In genomic region chr11:41202228-41202627, GRCm38 (mm10) we compare ENCODE assay signal across 17 mouse cellular contexts.
DNase-seq lines count a peak whose midpoint lies in the region; ATAC-seq and TF ChIP-seq lines count a peak whose summit lies in the region.
"Had no signal": no experiment of that assay in that cellular context is flagged by ENCODE, and none has a peak within 500 bp of the region (broad histone marks: within the 10 kb centered on the region; RNA-seq: fewer than 3 reads in every experiment).

No protein-coding gene starts in this region.

- no peaks in the 10 kb centered on the region for H3K27me3 ChIP-seq in heart, adult 2 months (ENCODE audit: control insufficient read depth, insufficient read depth, low read length)
- H3K27me3 ChIP-seq in heart, embryonic 10.5 days (ENCODE audit: insufficient read depth, poor library complexity, severe bottlenecking), result no peaks in the 10 kb centered on the region
- no peaks in the 10 kb centered on the region for H3K27me3 ChIP-seq in forebrain, postnatal 0 days (ENCODE audit: insufficient read depth, low read length)
- H3K27me3 ChIP-seq: CH12.LX; liver, embryonic 12.5 days had no signal

- ATAC-seq in forebrain, postnatal 0 days, result peak; percentile 47; the same call in 1 of the 2 replicates
- ATAC-seq: hindbrain, embryonic 16.5 days; liver, embryonic 12.5 days had no signal

- no peak overlapping the region for H3K4me2 ChIP-seq in forebrain, postnatal 0 days (ENCODE audit: low read depth)
- H3K4me2 ChIP-seq: heart, embryonic 11.5 days; liver, embryonic 12.5 days had no signal

- no peak for DNase-seq in heart, adult 2 months
- DNase-seq in heart, embryonic 10.5 days (ENCODE audit: low spot score), result no peak
- peak; percentile 4 to 66 for DNase-seq in left cerebral cortex, postnatal 25 days (ENCODE audit: low spot score in 2 of 2)
- no peak for DNase-seq in left cerebral cortex, postnatal 36 days (ENCODE audit: low spot score in 2 of 2)
- peak; percentile 26 for DNase-seq in forebrain, postnatal 0 days
- DNase-seq in urinary bladder, postnatal 25 days (ENCODE audit: low spot score), result no peak
- no peak for DNase-seq in frontal cortex, postnatal 10 days (ENCODE audit: low spot score in 2 of 2)
- DNase-seq: adrenal gland, postnatal 14 days; cerebellum, adult 8-10 months; kidney, postnatal 25 days had no signal

- TF ChIP-seq POLR2A in heart, adult 2 months (IDR thresholded peaks at IDR 0.05; ENCODE audit: insufficient read depth, low read depth, low read length), result no peak
- no peak for TF ChIP-seq POLR2A in cortical plate, adult 2 months (IDR thresholded peaks at IDR 0.05; ENCODE audit: extremely low read depth, insufficient read depth, low read length)

- peak; percentile 35 for TF ChIP-seq CTCF in heart, adult 2 months (IDR thresholded peaks at IDR 0.05)
- 0 out of 2 replicates have a peak, but pooled peaks have one; percentile 4 for TF ChIP-seq CTCF in cortical plate, adult 2 months (IDR thresholded peaks at IDR 0.05; ENCODE audit: extremely low read depth, insufficient read depth, low read length)
- TF ChIP-seq CTCF in forebrain, postnatal 0 days (IDR thresholded peaks at IDR 0.05; ENCODE audit: low read depth), result peak; percentile 62

- no peaks in the 10 kb centered on the region for H3K4me1 ChIP-seq in heart, adult 2 months (ENCODE audit: control insufficient read depth, insufficient read depth, low read length)
- no peaks in the 10 kb centered on the region for H3K4me1 ChIP-seq in heart, embryonic 10.5 days
- no peaks in the 10 kb centered on the region for H3K4me1 ChIP-seq in cortical plate, adult 2 months (ENCODE audit: control insufficient read depth, insufficient read depth, low read length)
- no peaks in the 10 kb centered on the region for H3K4me1 ChIP-seq in forebrain, postnatal 0 days (ENCODE audit: insufficient read depth)
- H3K4me1 ChIP-seq: liver, embryonic 12.5 days had no signal

- TF ChIP-seq EP300 in heart, adult 2 months (IDR thresholded peaks at IDR 0.05; ENCODE audit: insufficient read depth, low read depth, low read length), result no peak

- no peak overlapping the region for H3K4me3 ChIP-seq in heart, adult 2 months
- no peak overlapping the region for H3K4me3 ChIP-seq in heart, embryonic 10.5 days
- no peak overlapping the region for H3K4me3 ChIP-seq in cortical plate, adult 2 months (ENCODE audit: insufficient read depth, low read length)
- no peak overlapping the region for H3K4me3 ChIP-seq in forebrain, postnatal 0 days (ENCODE audit: low read depth, low read length)
- H3K4me3 ChIP-seq: liver, embryonic 12.5 days; myocyte had no signal

- intact Hi-C loops in heart, adult 2 months (cut with DNase I), result no loop called here
- intact Hi-C loops in left cerebral cortex, postnatal 25 days (cut with DNase I), result loop anchor here (10.0 kb wide), 1 partner anchor 1223 kb away; no protein-coding TSS in a partner anchor
- intact Hi-C loops in left cerebral cortex, postnatal 36 days (cut with DNase I), result loop anchor here (10.0 kb wide), 1 partner anchor 973 kb away; no protein-coding TSS in a partner anchor

- no peaks in the 10 kb centered on the region for H3K9me3 ChIP-seq in heart, embryonic 10.5 days
- no peaks in the 10 kb centered on the region for H3K9me3 ChIP-seq in forebrain, postnatal 0 days (ENCODE audit: low read length)
- H3K9me3 ChIP-seq: liver, embryonic 12.5 days had no signal

- H3K9ac ChIP-seq in heart, adult 2 months (ENCODE audit: low read depth, low read length), result no peak overlapping the region
- H3K9ac ChIP-seq in forebrain, postnatal 0 days, result no peak overlapping the region
- H3K9ac ChIP-seq: liver, embryonic 12.5 days had no signal

- no peaks in the 10 kb centered on the region for H3K79me2 ChIP-seq in heart, adult 2 months (replicated peaks; ENCODE audit: control insufficient read depth, insufficient read depth, low read length)

- H3K36me3 ChIP-seq in heart, adult 2 months (ENCODE audit: control insufficient read depth, insufficient read depth, low read length), result no peaks in the 10 kb centered on the region
- no peaks in the 10 kb centered on the region for H3K36me3 ChIP-seq in heart, embryonic 10.5 days
- no peaks in the 10 kb centered on the region for H3K36me3 ChIP-seq in forebrain, postnatal 0 days (ENCODE audit: insufficient read depth)
- H3K36me3 ChIP-seq: liver, embryonic 12.5 days had no signal

- H3K27ac ChIP-seq in heart, adult 2 months, result no peak overlapping the region
- no peak overlapping the region for H3K27ac ChIP-seq in heart, embryonic 10.5 days
- H3K27ac ChIP-seq in cortical plate, adult 2 months (ENCODE audit: insufficient read depth, low read length), result no peak overlapping the region
- no peak overlapping the region for H3K27ac ChIP-seq in forebrain, postnatal 0 days (ENCODE audit: low read depth, low read length)
- H3K27ac ChIP-seq: liver, embryonic 12.5 days; macrophage had no signal

- WGBS in heart, adult 2 months, result 97% methylated on average over 1 of the region's 1 CpGs
- 89% methylated on average over 1 of the region's 1 CpGs for WGBS in heart, embryonic 10.5 days
- WGBS in forebrain, postnatal 0 days, result 100% methylated on average over 1 of the region's 1 CpGs

Comparison
In these comparisons a context has a peak if more than half of its experiments do, and no peak if none do; other contexts are left out.
1. DNase-seq: peak in left cerebral cortex, postnatal 25 days (2 of 2) and forebrain, postnatal 0 days (single experiment); none in heart, adult 2 months (0 of 2), heart, embryonic 10.5 days (single experiment), left cerebral cortex, postnatal 36 days (0 of 2), urinary bladder, postnatal 25 days (single experiment) and frontal cortex, postnatal 10 days (0 of 2).
2. CTCF ChIP-seq: peak in every context shown above with its lines; median percentile 62 in forebrain, postnatal 0 days; 35 in heart, adult 2 months; 4 in cortical plate, adult 2 months.